Mouse (Mus musculus) bone marrow, adult 2 months (tissue): Measurements from ENCODE around the gene Diras2.

Source experiments
- CTCF ChIP-seq: fragments of 200-500 bp; IDR thresholded peaks from 2 replicates; pipeline ENCODE4 v1.5.1; 2011; ENCODE audit warnings: low read length, control low read depth; ENCODE audit not compliant: control insufficient read depth, insufficient read depth
- POLR2A ChIP-seq: fragments of 200-500 bp; IDR thresholded peaks from 2 replicates; pipeline ENCODE4 v1.6.1; 2011; ENCODE audit warnings: low read depth, mild to moderate bottlenecking, control low read depth, low read length, borderline replicate concordance; ENCODE audit not compliant: control insufficient read depth

DNA sequence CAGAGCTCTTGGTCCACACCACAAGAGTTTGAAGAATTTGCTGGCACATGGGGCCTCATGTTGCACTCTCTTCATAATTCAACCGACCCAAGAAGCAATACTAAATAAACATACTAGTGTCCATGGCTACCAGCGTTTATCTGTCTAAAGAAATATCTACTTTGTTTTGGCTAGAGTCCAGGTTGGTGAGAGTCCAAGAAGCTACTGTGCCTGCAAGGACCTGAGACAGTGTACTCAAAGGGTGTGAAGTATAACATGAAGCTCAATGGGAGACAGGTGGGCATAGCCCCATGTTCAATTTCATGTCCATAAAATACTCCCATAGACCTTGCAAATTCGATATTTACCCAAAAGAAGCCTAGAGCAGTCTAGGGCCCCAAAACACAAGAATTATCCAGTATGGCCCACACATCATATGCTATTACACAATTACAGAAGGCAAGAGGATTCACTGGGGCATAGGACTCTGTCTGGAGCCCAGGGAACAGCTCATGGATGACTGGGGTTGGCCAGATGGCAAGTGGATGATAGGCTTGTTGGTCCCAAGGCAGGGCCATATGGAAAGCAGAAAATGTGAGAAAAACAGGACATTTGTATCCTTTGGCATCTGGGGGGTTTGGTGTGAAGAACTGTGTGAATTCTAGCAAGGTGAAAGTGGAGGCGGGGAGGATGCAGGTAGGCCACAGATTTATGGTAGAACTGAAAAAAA lies 20.8 kb downstream of the Diras2 start:
- TF ChIP-seq POLR2A: no peak
- TF ChIP-seq CTCF: no peak
